Mouse (Mus musculus): ENCODE measurements around the gene Vcp. TPM values are rescaled to one million over a fixed set of nuclear protein-coding genes. Genes with fewer than 3 reads are reported as not detected.

The Vcp gene
- total and polyA plus RNA-seq, 2 experiments from 2014 or later, result 255 to 443 TPM

DNA sequence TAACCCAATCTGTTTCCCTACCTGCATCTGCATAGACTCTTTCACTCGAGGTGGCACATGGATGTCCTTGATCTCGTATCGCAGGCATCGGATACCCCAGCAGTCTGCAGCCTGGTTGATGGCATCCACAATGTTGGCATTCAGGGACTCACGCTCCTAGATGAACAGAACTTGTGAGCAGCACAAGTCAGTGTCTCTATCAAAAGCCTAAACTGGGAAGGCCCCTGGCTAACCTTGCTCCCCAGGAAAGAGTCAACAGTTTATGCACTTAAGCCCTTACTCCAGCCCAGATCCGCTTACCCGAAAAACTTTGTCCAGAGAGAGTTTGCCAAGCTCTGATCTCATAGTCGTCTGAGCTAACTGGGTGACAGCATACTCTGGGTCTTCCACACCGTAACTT is 29.4 kb upstream of the Vcp start:
- no peak overlapping the region for H3K9ac ChIP-seq
- no peak overlapping the region for H3K4me3 ChIP-seq (ENCODE audit: low read depth, low read length)
- WGBS, result 94% methylated on average over 9 of the region's 9 CpGs
- no peaks in the 10 kb centered on the region for H3K27me3 ChIP-seq (ENCODE audit: insufficient read depth, low read length)
- H3K4me2 ChIP-seq (ENCODE audit: low read depth), result no peak overlapping the region
- DNase-seq, result no peak
- H3K36me3 ChIP-seq (ENCODE audit: insufficient read depth), result peaks cover 44% of the 10 kb centered on the region
- H3K27ac ChIP-seq (ENCODE audit: low read depth, low read length), result no peak overlapping the region
- no peaks in the 10 kb centered on the region for H3K9me3 ChIP-seq (ENCODE audit: low read length)
- no peak for TF ChIP-seq CTCF (IDR thresholded peaks at IDR 0.05; ENCODE audit: low read depth)
- no peak for ATAC-seq
- H3K4me1 ChIP-seq (ENCODE audit: insufficient read depth), result peaks cover 17% of the 10 kb centered on the region

DNA sequence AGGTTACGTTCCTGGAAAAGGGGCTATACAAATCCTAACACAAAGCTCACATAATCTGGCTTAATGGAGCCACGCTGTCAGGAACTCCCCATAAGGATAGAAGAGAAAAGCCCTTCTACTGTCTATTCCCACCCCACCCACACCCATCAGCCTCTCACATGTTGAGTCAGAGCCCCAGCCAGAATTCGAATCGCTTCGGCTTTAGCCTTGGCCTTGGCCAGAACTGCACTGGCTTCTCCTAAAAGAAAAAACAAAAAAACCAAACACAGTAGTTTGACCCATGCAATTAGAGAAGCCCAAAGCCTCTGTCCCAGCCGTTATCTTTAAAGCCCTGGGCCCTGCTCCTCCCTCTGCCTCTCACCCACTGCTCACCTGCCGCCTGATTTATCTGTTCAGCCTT is 28.8 kb upstream of the Vcp start:
- TF ChIP-seq CTCF (IDR thresholded peaks at IDR 0.05; ENCODE audit: low read depth), result no peak
- H3K4me1 ChIP-seq (ENCODE audit: insufficient read depth), result peaks cover 22% of the 10 kb centered on the region
- no peaks in the 10 kb centered on the region for H3K27me3 ChIP-seq (ENCODE audit: insufficient read depth, low read length)
- DNase-seq (no peak), ATAC-seq (no peak)
- 90% methylated on average over 7 of the region's 7 CpGs for WGBS
- H3K4me2 ChIP-seq (ENCODE audit: low read depth), result no peak overlapping the region
- H3K9ac ChIP-seq, result no peak overlapping the region
- H3K27ac ChIP-seq (ENCODE audit: low read depth, low read length), result no peak overlapping the region
- no peaks in the 10 kb centered on the region for H3K9me3 ChIP-seq (ENCODE audit: low read length)
- H3K36me3 ChIP-seq (ENCODE audit: insufficient read depth), result peaks cover 37% of the 10 kb centered on the region
- no peak overlapping the region for H3K4me3 ChIP-seq (ENCODE audit: low read depth, low read length)

DNA sequence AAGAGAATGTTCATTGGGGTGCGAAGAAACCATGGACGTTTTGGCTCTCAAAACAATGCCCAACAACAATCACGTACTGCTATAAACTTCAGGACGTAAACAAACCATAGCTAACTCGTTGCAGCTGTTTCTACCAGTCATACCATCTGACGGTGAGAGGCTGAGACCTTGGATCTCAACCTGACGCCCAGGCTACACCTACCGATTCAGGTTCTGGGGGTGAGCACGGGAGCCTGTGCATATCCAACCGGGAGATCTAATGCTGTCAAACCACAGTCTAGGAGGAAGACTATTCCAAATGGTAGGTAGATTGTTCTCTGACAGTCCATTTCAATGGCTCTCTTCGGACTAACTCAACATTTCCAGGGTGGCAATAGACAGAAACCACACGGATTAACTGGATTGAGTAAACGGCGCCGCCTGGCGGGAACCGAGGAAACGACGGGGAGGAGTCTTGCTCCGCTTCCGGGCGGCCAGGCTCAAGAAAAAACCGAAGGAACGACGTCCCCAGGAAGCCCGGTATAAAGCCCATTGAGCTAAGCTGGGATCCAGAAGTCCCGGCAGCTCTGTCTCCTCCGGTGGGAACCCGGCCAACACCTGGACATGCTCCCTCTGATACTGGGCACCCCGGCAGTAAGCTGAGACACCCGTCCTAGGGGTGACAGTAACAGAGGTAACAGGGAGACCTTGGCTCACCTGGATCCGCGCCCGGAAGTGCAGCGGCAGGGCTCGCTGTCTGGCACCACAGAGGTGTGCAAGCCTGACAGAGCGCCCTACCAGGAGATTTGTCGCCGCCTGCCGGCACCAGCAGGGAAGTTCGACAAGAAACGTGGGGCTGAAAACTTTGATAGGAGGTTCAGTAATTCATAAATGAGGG is 25.0 kb upstream of the Vcp start, which contains the start of gene Pigo:
TSS of gene Pigo (minus strand) at position 736 of the 877 bp plus-strand sequence.
- peak; percentile 87 for TF ChIP-seq CTCF (IDR thresholded peaks at IDR 0.05; ENCODE audit: low read depth)
- Histone ChIP-seq H3K4me3 (ENCODE audit: low read depth, low read length) (peak within 1 kb of the TSS; percentile 39), H3K9me3 (ENCODE audit: low read length) (no peaks in the 10 kb centered on the region), H3K36me3 (ENCODE audit: insufficient read depth) (peaks cover 59% of the 10 kb centered on the region), H3K4me1 (ENCODE audit: insufficient read depth) (peaks cover 13% of the 10 kb centered on the region), H3K27me3 (ENCODE audit: insufficient read depth, low read length) (no peaks in the 10 kb centered on the region), H3K4me2 (ENCODE audit: low read depth) (peak within 1 kb of the TSS; percentile 61), H3K9ac (peak within 1 kb of the TSS; percentile 37), H3K27ac (ENCODE audit: low read depth, low read length) (peak within 1 kb of the TSS; percentile 83)
- ATAC-seq, result peak; percentile 96
- peak; percentile 97 for DNase-seq
- WGBS, result 9% methylated on average over 42 of the region's 42 CpGs

DNA sequence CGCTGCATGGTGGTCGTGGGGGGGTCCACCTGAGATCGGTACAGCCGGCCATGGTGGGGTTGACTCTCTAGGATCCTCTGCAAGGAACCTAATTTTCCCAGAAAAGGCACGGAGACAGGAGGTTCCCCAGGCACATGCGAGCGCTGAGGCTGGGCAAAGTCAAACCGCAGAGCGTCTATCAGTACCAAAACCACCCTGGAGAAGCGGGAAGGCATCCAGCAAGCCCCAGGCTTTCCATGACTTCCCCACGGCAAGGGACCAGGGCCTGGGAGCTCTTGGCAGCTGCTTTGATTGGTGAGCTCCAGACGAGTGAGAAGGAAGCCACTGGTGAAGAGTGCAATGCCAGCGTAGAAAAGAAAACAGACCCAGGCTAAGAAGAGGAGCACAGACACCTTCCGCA is 24.4 kb upstream of the Vcp start:
- WGBS, result 83% methylated on average over 14 of the region's 14 CpGs
- Histone ChIP-seq H3K9ac (peak overlapping the region; percentile 37), H3K9me3 (ENCODE audit: low read length) (no peaks in the 10 kb centered on the region), H3K36me3 (ENCODE audit: insufficient read depth) (peaks cover 64% of the 10 kb centered on the region), H3K4me3 (ENCODE audit: low read depth, low read length) (peak overlapping the region; percentile 39), H3K4me1 (ENCODE audit: insufficient read depth) (peaks cover 10% of the 10 kb centered on the region), H3K27ac (ENCODE audit: low read depth, low read length) (peak overlapping the region; percentile 83; the same call in 1 of the 2 replicates), H3K27me3 (ENCODE audit: insufficient read depth, low read length) (no peaks in the 10 kb centered on the region), H3K4me2 (ENCODE audit: low read depth) (peak overlapping the region; percentile 61)
- DNase-seq, result no peak
- no peak for TF ChIP-seq CTCF (IDR thresholded peaks at IDR 0.05; ENCODE audit: low read depth)
- ATAC-seq, result no peak

DNA sequence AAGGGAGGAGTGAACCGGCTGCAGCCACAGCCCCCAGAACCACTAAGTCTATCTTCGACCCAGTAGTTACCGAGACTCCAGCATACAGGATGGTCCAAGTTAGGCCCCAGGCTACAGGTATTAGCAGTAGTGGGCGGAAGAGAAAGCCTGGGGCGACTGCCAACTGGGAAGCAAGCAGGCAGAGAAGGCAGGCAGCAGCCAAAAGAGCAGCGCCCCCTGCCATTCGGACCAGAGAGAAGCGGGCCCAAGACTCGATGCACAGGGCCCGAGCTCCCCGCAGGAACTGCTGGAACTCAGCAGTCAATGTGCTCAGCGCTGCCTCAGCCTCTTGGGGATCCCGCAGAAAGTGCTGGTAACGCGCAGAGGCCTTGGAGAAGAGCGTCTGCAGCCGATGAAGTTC is 21.0 kb upstream of the Vcp start:
- no peaks in the 10 kb centered on the region for H3K27me3 ChIP-seq (ENCODE audit: insufficient read depth, low read length)
- H3K27ac ChIP-seq (ENCODE audit: low read depth, low read length), result no peak overlapping the region
- H3K9me3 ChIP-seq (ENCODE audit: low read length), result no peaks in the 10 kb centered on the region
- H3K4me2 ChIP-seq (ENCODE audit: low read depth), result no peak overlapping the region
- 0 out of 2 replicates have a peak, but pooled peaks have one; percentile 3 for TF ChIP-seq CTCF (IDR thresholded peaks at IDR 0.05; ENCODE audit: low read depth)
- ATAC-seq (no peak), DNase-seq (no peak)
- H3K4me3 ChIP-seq (ENCODE audit: low read depth, low read length), result no peak overlapping the region
- no peak overlapping the region for H3K9ac ChIP-seq
- peaks cover 61% of the 10 kb centered on the region for H3K36me3 ChIP-seq (ENCODE audit: insufficient read depth)
- H3K4me1 ChIP-seq (ENCODE audit: insufficient read depth), result peaks cover 10% of the 10 kb centered on the region
- WGBS, result 65% methylated on average over 17 of the region's 17 CpGs

DNA sequence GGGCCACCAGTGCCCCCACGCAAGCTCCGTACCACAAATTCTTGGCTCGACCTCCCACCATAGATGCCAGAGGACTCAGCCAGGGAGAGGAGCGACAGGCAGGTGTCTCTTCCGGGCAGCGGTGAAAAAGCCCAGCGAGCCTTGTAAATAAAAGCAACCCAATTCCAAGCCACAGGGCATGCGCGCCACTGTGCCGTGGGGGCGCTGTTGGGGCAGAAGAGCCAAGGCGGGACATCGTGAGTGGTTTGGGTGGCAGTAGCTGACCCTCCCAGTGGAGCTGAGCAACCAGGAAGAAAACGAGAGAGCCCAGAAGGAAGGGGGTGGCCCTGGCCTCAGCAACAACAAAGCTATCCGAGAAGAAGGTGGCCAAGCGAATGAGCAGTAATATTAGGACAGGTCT is 20.6 kb upstream of the Vcp start:
- 87% methylated on average over 16 of the region's 16 CpGs for WGBS
- peaks cover 61% of the 10 kb centered on the region for H3K36me3 ChIP-seq (ENCODE audit: insufficient read depth)
- no peak overlapping the region for H3K4me2 ChIP-seq (ENCODE audit: low read depth)
- H3K4me3 ChIP-seq (ENCODE audit: low read depth, low read length), result no peak overlapping the region
- H3K9me3 ChIP-seq (ENCODE audit: low read length), result no peaks in the 10 kb centered on the region
- peaks cover 10% of the 10 kb centered on the region for H3K4me1 ChIP-seq (ENCODE audit: insufficient read depth)
- H3K9ac ChIP-seq, result no peak overlapping the region
- DNase-seq, result no peak
- no peak for TF ChIP-seq CTCF (IDR thresholded peaks at IDR 0.05; ENCODE audit: low read depth)
- no peak overlapping the region for H3K27ac ChIP-seq (ENCODE audit: low read depth, low read length)
- H3K27me3 ChIP-seq (ENCODE audit: insufficient read depth, low read length), result no peaks in the 10 kb centered on the region
- no peak for ATAC-seq

Data from forebrain, postnatal 0 days (tissue).